Mouse (Mus musculus) heart, postnatal 0 days (tissue): ENCODE measurements around the gene Pbx4. TPM values are rescaled to one million over a fixed set of nuclear protein-coding genes. Genes with fewer than 3 reads are reported as not detected.
A peak's percentile ranks its signal among the peaks of the same experiment; 100 is the strongest.

Experiments
- ATAC-seq: fragments of 200-750 bp; cut with Nextera tagmentation; 2 replicates; pipeline ENCODE4 v1.8.0; 2017; ENCODE audit warnings: low read depth, moderate number of reproducible peaks, moderate library complexity; ENCODE audit not compliant: insufficient read depth
- DNase-seq: peaks from one replicate; pipeline ENCODE4 v3.0.0-alpha.2; 2016; ENCODE audit warnings: low spot score
- H3K27ac ChIP-seq: fragments of 300-500 bp; sonication (generic); 2 replicates; pipeline ENCODE4 v1.5.1; 2014; ENCODE audit warnings: low read depth, mild to moderate bottlenecking
- H3K27me3 ChIP-seq: fragments of 300-500 bp; sonication (generic); 2 replicates; pipeline ENCODE4 v1.6.1; 2014; ENCODE audit warnings: low read length, mixed read lengths; ENCODE audit not compliant: control insufficient read depth, insufficient read depth
- H3K36me3 ChIP-seq: fragments of 300-500 bp; sonication (generic); replicated peaks from 2 replicates; pipeline ENCODE4 v1.6.1; 2014; ENCODE audit warnings: low read length, mixed read lengths; ENCODE audit not compliant: control insufficient read depth, insufficient read depth
- H3K4me1 ChIP-seq: fragments of 300-500 bp; sonication (generic); 2 replicates; pipeline ENCODE4 v1.6.1; 2014; ENCODE audit warnings: antibody characterized with exemption; ENCODE audit not compliant: control insufficient read depth, insufficient read depth
- H3K4me2 ChIP-seq: fragments of 300-500 bp; sonication (generic); 2 replicates; pipeline ENCODE4 v1.6.1; 2014; ENCODE audit warnings: low read depth, mild to moderate bottlenecking, low read length, moderate library complexity
- H3K4me3 ChIP-seq: fragments of 300-500 bp; sonication (generic); 2 replicates; pipeline ENCODE4 v1.5.1; 2014; ENCODE audit warnings: low read depth, low read length
- H3K9ac ChIP-seq: fragments of 300-500 bp; sonication (generic); replicated peaks from 2 replicates; pipeline ENCODE4 v1.6.1; 2014; ENCODE audit warnings: low read depth, low read length, mixed read lengths
- H3K9me3 ChIP-seq: fragments of 300-500 bp; sonication (generic); replicated peaks from 2 replicates; pipeline ENCODE4 v1.6.1; 2016; ENCODE audit warnings: low read length; ENCODE audit not compliant: control insufficient read depth
- CTCF ChIP-seq: IDR thresholded peaks from 2 replicates; pipeline ENCODE4 v1.5.1; 2016; ENCODE audit warnings: antibody characterized with exemption, control low read depth, low read depth
- EP300 ChIP-seq: IDR thresholded peaks from 2 replicates; pipeline ENCODE4 v1.6.1; 2016; ENCODE audit warnings: antibody characterized with exemption, low read depth
- WGBS: fragments of 180-500 bp; shearing (Covaris S2); extraction: QIAGEN DNeasy Blood & Tissue Kit; methylation state at CpG from one replicate; pipeline ENCODE4 v1.1.7; 2014; 5-methylcytosine and 5-hydroxymethylcytosine counted together
- polyA plus RNA-seq: library from polyadenylated mRNA; unstranded; fragments of >200 nt; fragmentation: Nextera tagmentation; extraction: Ambion mirVana; gene quantifications from 2 replicates; pipeline ENCODE4 v1.2.1, GENCODE M21; 2015
- total RNA-seq: library from RNA; depleted of rRNA; stranded (reverse); fragments of >200 nt; gene quantifications from 2 replicates; pipeline ENCODE4 v1.2.3, GENCODE M21; 2014; ENCODE audit warnings: low replicate concordance; rRNA removed

Gene Pbx4
- total and polyA plus RNA-seq, 2 experiments from 2014 or later, result 1.9 TPM; not detected in 1

- DNase-seq, result no peak
- H3K4me2 ChIP-seq, result no peak overlapping the region
- no peaks in the 10 kb centered on the region; the same call in 1 of the 2 replicates for H3K4me1 ChIP-seq
- H3K4me3 ChIP-seq, result no peak overlapping the region
- no peak for TF ChIP-seq CTCF
- no peak for TF ChIP-seq EP300
- H3K9me3 ChIP-seq, result no peaks in the 10 kb centered on the region
- peaks cover 30% of the 10 kb centered on the region for H3K36me3 ChIP-seq
- H3K9ac ChIP-seq, result no peak overlapping the region
- no peak for ATAC-seq
- H3K27ac ChIP-seq, result no peak overlapping the region
- H3K27me3 ChIP-seq, result no peaks in the 10 kb centered on the region
Measured at GRCm38 (mm10) chr8:69918506-69918905, 86.2 kb downstream of the Pbx4 start.

GRCm38 (mm10) chr8:69919010-69919409 is 86.7 kb downstream of the Pbx4 start:
- peak; percentile 31; the same call in 1 of the 2 replicates for ATAC-seq

GRCm38 (mm10) chr8:69919876-69920662 is 87.8 kb downstream of the Pbx4 start:
- Histone ChIP-seq H3K4me3 (no peak overlapping the region), H3K4me1 (no peaks in the 10 kb centered on the region; the same call in none of the 2 replicates), H3K36me3 (peaks cover 18% of the 10 kb centered on the region), H3K9ac (no peak overlapping the region), H3K27ac (peak overlapping the region; percentile 63), H3K4me2 (no peak overlapping the region), H3K9me3 (no peaks in the 10 kb centered on the region), H3K27me3 (no peaks in the 10 kb centered on the region)
- DNase-seq (peak; percentile 70), ATAC-seq (no peak; the same call in 1 of the 2 replicates)
- TF ChIP-seq CTCF, result no peak
- no peak for TF ChIP-seq EP300
- 36% methylated on average over 11 of the region's 11 CpGs for WGBS

More at GRCm38 (mm10) chr8:69919010-69919409, 86.7 kb downstream of the Pbx4 start:
- Histone ChIP-seq H3K9ac (no peak overlapping the region), H3K36me3 (peaks cover 27% of the 10 kb centered on the region), H3K9me3 (no peaks in the 10 kb centered on the region), H3K27ac (0 out of 2 replicates have a peak overlapping the region, but pooled peaks have one; percentile 24), H3K4me1 (no peaks in the 10 kb centered on the region; the same call in none of the 2 replicates), H3K4me2 (no peak overlapping the region), H3K27me3 (no peaks in the 10 kb centered on the region), H3K4me3 (no peak overlapping the region)
- 44% methylated on average over 1 of the region's 1 CpGs for whole genome bisulfite sequencing
- peak; percentile 97 for TF ChIP-seq CTCF
- no peak for TF ChIP-seq EP300
- DNase-seq, result peak; percentile 62

GRCm38 (mm10) chr8:69921141-69921540 is 88.8 kb downstream of the Pbx4 start:
- no peak overlapping the region for H3K4me2 ChIP-seq
- no peak for TF ChIP-seq CTCF
- TF ChIP-seq EP300, result no peak
- WGBS, result 90% methylated on average over 2 of the region's 2 CpGs
- peaks cover 18% of the 10 kb centered on the region for H3K36me3 ChIP-seq
- no peak for DNase-seq
- no peaks in the 10 kb centered on the region for H3K9me3 ChIP-seq
- H3K27me3 ChIP-seq, result no peaks in the 10 kb centered on the region
- ATAC-seq, result no peak
- no peak overlapping the region for H3K4me3 ChIP-seq
- H3K9ac ChIP-seq, result no peak overlapping the region
- H3K27ac ChIP-seq, result peak overlapping the region; percentile 63; the same call in 1 of the 2 replicates
- H3K4me1 ChIP-seq, result no peaks in the 10 kb centered on the region; the same call in none of the 2 replicates

Other genes with a start within 250 kb of the Pbx4 start
- gene Zfp868, start 206.9 kb upstream of the Pbx4 start, total RNA-seq, result 5.0 and 19.6 TPM in 2 replicates
- gene Zfp868, start 206.9 kb upstream of the Pbx4 start, polyA plus RNA-seq, result 9.9 and 10.1 TPM in 2 replicates
- 0.27 and 3.7 TPM in 2 replicates for gene Zfp964, start 178.0 kb upstream of the Pbx4 start, total RNA-seq
- gene Zfp964, start 178.0 kb upstream of the Pbx4 start, polyA plus RNA-seq, result 0.72 and 0.78 TPM in 2 replicates
- 5.6 and 16.8 TPM in 2 replicates for gene Zfp869, start 121.8 kb upstream of the Pbx4 start, total RNA-seq
- 11.4 and 12.7 TPM in 2 replicates for gene Zfp869, start 121.8 kb upstream of the Pbx4 start, polyA plus RNA-seq
- gene Zfp963, start 82.5 kb upstream of the Pbx4 start, total RNA-seq, result 0.73 and 3.5 TPM in 2 replicates
- 2.8 and 3.1 TPM in 2 replicates for gene Zfp963, start 82.5 kb upstream of the Pbx4 start, polyA plus RNA-seq
- gene Gm20422, start 57.6 kb upstream of the Pbx4 start, total RNA-seq, result 2.5 TPM in 1 of 2 replicates, not detected in the other
- gene Gm20422, start 57.6 kb upstream of the Pbx4 start, polyA plus RNA-seq, result 1.6 and 2.5 TPM in 2 replicates
- gene Atp13a1, start 41.3 kb upstream of the Pbx4 start, total RNA-seq, result 42.4 and 44.0 TPM in 2 replicates
- gene Atp13a1, start 41.3 kb upstream of the Pbx4 start, polyA plus RNA-seq, result 13.1 and 13.5 TPM in 2 replicates
- gene Zfp866, start 41.3 kb upstream of the Pbx4 start, total RNA-seq, result 14.1 and 20.5 TPM in 2 replicates
- gene Zfp866, start 41.3 kb upstream of the Pbx4 start, polyA plus RNA-seq, result 8.0 and 9.2 TPM in 2 replicates
- 14.3 and 21.6 TPM in 2 replicates for gene Gmip, start 23.8 kb upstream of the Pbx4 start, total RNA-seq
- 3.2 and 3.9 TPM in 2 replicates for gene Gmip, start 23.8 kb upstream of the Pbx4 start, polyA plus RNA-seq
- 0.50 and 1.6 TPM in 2 replicates for gene Lpar2, start 10.1 kb upstream of the Pbx4 start, total RNA-seq
- gene Lpar2, start 10.1 kb upstream of the Pbx4 start, polyA plus RNA-seq, result 0.03 and 0.10 TPM in 2 replicates
- 0.23 and 0.43 TPM in 2 replicates for gene Cilp2, start 55.2 kb downstream of the Pbx4 start, total RNA-seq
- gene Cilp2, start 55.2 kb downstream of the Pbx4 start, polyA plus RNA-seq, result 0.36 and 0.49 TPM in 2 replicates
- gene Tssk6, start 69.7 kb downstream of the Pbx4 start, total RNA-seq, result 0.11 TPM in 1 of 2 replicates, not detected in the other
- 1.1 and 1.2 TPM in 2 replicates for gene Tssk6, start 69.7 kb downstream of the Pbx4 start, polyA plus RNA-seq
- 223 and 232 TPM in 2 replicates for gene Ndufa13, start 70.1 kb downstream of the Pbx4 start, total RNA-seq
- 666 and 702 TPM in 2 replicates for gene Ndufa13, start 70.1 kb downstream of the Pbx4 start, polyA plus RNA-seq
- 1.2 and 22.3 TPM in 2 replicates for gene Yjefn3, start 70.2 kb downstream of the Pbx4 start, total RNA-seq
- gene Yjefn3, start 70.2 kb downstream of the Pbx4 start, polyA plus RNA-seq, result 12.9 and 13.9 TPM in 2 replicates
- gene Gatad2a, start 163.9 kb downstream of the Pbx4 start, total RNA-seq, result 26.9 and 58.8 TPM in 2 replicates
- 17.0 and 18.9 TPM in 2 replicates for gene Gatad2a, start 163.9 kb downstream of the Pbx4 start, polyA plus RNA-seq
- 71.1 and 92.3 TPM in 2 replicates for gene Mau2, start 210.2 kb downstream of the Pbx4 start, total RNA-seq
- 25.6 and 28.0 TPM in 2 replicates for gene Mau2, start 210.2 kb downstream of the Pbx4 start, polyA plus RNA-seq
- 11.5 TPM in 2 replicates for gene Sugp1, start 210.3 kb downstream of the Pbx4 start, total RNA-seq
- 22.6 and 23.0 TPM in 2 replicates for gene Sugp1, start 210.3 kb downstream of the Pbx4 start, polyA plus RNA-seq
- gene Tm6sf2, start 240.4 kb downstream of the Pbx4 start, total RNA-seq, result 2.1 TPM in 1 of 2 replicates, not detected in the other
- gene Tm6sf2, start 240.4 kb downstream of the Pbx4 start, polyA plus RNA-seq, result 1.0 and 1.3 TPM in 2 replicates